Mouse (Mus musculus): ENCODE data around the gene Klhl26. TPM values are rescaled to one million over a fixed set of nuclear protein-coding genes. Genes with fewer than 3 reads are reported as not detected.
A peak's percentile ranks its signal among the peaks of the same experiment; 100 is the strongest.

The Klhl26 gene
- polyA plus RNA-seq, 1 experiment from 2014 or later: 9.3 TPM

DNA sequence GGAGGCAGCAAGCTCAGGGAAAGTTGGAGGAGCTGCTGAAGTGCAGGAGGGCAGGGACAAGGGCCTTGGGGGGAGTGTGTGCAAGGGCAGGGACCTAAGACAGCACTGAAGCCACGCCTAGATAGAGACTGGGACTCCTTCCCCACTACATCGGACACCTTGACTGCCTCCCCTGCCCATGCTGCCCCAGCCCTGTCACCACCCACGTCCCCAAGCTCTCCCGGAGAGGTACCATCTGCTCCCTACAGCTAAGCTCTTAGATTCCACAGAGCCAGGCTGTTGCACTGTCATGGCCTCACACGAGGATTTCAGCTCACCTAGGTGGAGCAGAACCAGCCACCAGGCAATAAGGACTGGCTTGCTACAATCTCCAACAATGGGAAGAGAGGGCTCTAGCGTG is 59.8 kb downstream of the Klhl26 start:
- H3K4me3 ChIP-seq (ENCODE audit: low read depth, low read length): no peak overlapping the region
- H3K27me3 ChIP-seq (replicated peaks; ENCODE audit: control insufficient read depth, insufficient read depth, low read length): no peaks in the 10 kb centered on the region
- H3K27ac ChIP-seq (ENCODE audit: low read depth, low read length): no peak overlapping the region
- no peak for ATAC-seq
- H3K9ac ChIP-seq (ENCODE audit: low read depth, low read length): no peak overlapping the region
- H3K4me1 ChIP-seq (replicated peaks; ENCODE audit: control insufficient read depth, insufficient read depth, low read length): no peaks in the 10 kb centered on the region
- H3K36me3 ChIP-seq (ENCODE audit: control insufficient read depth, insufficient read depth): no peaks in the 10 kb centered on the region; the same call in 1 of the 2 replicates
- no peak overlapping the region for H3K4me2 ChIP-seq (replicated peaks; ENCODE audit: low read depth)
- no peaks in the 10 kb centered on the region for H3K9me3 ChIP-seq (ENCODE audit: control insufficient read depth)
- TF ChIP-seq CTCF (IDR thresholded peaks at IDR 0.05; ENCODE audit: low read depth): no peak
- WGBS: 43% methylated on average over 6 of the region's 6 CpGs

DNA sequence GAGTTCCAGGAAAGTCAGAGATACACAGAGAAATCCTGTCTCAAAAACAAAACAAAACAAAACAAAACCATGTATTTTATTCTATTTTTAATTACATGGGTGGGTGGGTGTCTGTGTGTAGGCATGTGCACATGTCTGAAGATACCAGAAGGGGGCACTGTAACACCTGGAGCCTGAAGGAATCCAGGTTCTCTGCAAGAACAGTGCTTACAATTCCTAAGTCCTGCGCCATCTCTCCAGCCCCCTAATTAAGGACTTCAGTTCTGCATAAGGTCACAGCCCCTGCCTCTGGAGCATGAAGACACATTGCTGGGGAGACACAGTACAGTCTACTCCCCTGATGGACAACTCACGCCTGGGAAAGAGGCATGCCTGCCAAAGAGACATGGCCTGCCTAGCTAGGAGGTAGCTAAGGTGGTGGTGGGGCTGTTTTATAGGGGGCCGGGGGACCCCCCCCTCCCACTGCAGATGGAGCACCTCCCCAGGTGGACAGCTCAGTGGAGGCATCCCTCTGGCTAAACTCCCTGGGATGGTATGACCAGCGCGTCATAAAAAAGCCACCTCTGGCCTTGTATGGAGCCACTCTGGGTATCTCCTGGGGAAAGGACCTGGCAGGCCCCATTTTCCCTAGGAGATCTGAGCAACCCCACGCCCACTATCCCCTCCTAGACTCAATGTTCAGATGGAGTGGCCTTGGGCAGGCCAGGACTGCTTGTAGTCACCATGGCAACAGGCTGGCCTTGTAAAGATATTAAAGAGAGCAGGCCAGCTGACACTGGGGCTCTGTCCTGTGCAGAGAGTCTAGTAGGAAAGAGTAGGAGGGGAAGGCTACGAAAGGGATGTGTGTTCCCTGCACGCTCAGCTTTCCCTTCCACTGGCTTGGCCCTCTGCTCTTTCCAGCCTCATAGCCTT is 61.0 kb downstream of the Klhl26 start:
- 76% methylated on average over 8 of the region's 8 CpGs for WGBS
- peak; percentile 78 for TF ChIP-seq CTCF (IDR thresholded peaks at IDR 0.05; ENCODE audit: low read depth)
- peaks cover 1% of the 10 kb centered on the region; the same call in 1 of the 2 replicates for H3K36me3 ChIP-seq (ENCODE audit: control insufficient read depth, insufficient read depth)
- no peaks in the 10 kb centered on the region for H3K27me3 ChIP-seq (replicated peaks; ENCODE audit: control insufficient read depth, insufficient read depth, low read length)
- H3K9me3 ChIP-seq (ENCODE audit: control insufficient read depth): no peaks in the 10 kb centered on the region
- ATAC-seq: no peak
- no peaks in the 10 kb centered on the region for H3K4me1 ChIP-seq (replicated peaks; ENCODE audit: control insufficient read depth, insufficient read depth, low read length)
- H3K4me2 ChIP-seq (replicated peaks; ENCODE audit: low read depth): no peak overlapping the region
- H3K9ac ChIP-seq (ENCODE audit: low read depth, low read length): no peak overlapping the region
- no peak overlapping the region for H3K4me3 ChIP-seq (ENCODE audit: low read depth, low read length)
- H3K27ac ChIP-seq (ENCODE audit: low read depth, low read length): no peak overlapping the region

DNA sequence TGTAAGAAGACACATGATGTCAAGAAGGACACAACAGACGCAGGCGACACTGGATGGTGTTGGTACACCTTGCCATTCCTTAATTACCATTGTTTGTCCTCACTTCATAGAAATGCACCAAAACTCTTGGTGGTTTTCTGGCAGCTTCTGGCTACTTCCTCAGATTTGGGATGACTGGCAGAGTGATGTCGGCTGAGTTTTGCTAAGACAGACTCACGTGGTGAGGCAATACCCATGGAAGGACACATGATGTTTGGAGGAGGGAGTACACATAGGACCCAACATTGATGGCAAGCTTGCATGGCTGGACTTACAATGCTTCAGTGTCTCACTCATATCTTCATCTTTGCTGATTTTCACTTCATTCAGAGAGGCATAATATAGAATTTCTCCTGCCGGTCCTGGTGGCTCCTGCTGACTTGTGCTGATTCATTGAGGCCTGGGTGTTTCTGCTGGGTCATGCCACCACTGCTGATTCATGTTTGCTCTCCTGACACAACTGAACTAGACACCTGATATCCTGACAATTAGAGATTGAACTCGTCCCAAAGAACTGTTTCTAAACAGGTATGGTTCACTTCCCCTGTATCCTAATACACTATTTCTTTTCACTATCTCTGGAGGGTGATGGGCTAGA is 62.3 kb downstream of the Klhl26 start:
- H3K9ac ChIP-seq (ENCODE audit: low read depth, low read length): no peak overlapping the region
- H3K9me3 ChIP-seq (ENCODE audit: control insufficient read depth): no peaks in the 10 kb centered on the region
- H3K27me3 ChIP-seq (replicated peaks; ENCODE audit: control insufficient read depth, insufficient read depth, low read length): no peaks in the 10 kb centered on the region
- ATAC-seq: no peak
- 85% methylated on average over 6 of the region's 6 CpGs for WGBS
- H3K4me3 ChIP-seq (ENCODE audit: low read depth, low read length): no peak overlapping the region
- TF ChIP-seq CTCF (IDR thresholded peaks at IDR 0.05; ENCODE audit: low read depth): no peak
- H3K36me3 ChIP-seq (ENCODE audit: control insufficient read depth, insufficient read depth): peaks cover 6% of the 10 kb centered on the region; the same call in 1 of the 2 replicates
- no peaks in the 10 kb centered on the region for H3K4me1 ChIP-seq (replicated peaks; ENCODE audit: control insufficient read depth, insufficient read depth, low read length)
- H3K27ac ChIP-seq (ENCODE audit: low read depth, low read length): no peak overlapping the region
- no peak overlapping the region for H3K4me2 ChIP-seq (replicated peaks; ENCODE audit: low read depth)

- peaks cover 21% of the 10 kb centered on the region for H3K4me1 ChIP-seq (replicated peaks; ENCODE audit: control insufficient read depth, insufficient read depth, low read length)
- H3K9me3 ChIP-seq (ENCODE audit: control insufficient read depth): no peaks in the 10 kb centered on the region
- no peak for ATAC-seq
- no peak overlapping the region for H3K27ac ChIP-seq (ENCODE audit: low read depth, low read length)
- peaks cover 6% of the 10 kb centered on the region; the same call in 1 of the 2 replicates for H3K36me3 ChIP-seq (ENCODE audit: control insufficient read depth, insufficient read depth)
- H3K4me3 ChIP-seq (ENCODE audit: low read depth, low read length): no peak overlapping the region
- no peaks in the 10 kb centered on the region for H3K27me3 ChIP-seq (replicated peaks; ENCODE audit: control insufficient read depth, insufficient read depth, low read length)
- no peak overlapping the region for H3K9ac ChIP-seq (ENCODE audit: low read depth, low read length)
- WGBS: 85% methylated on average over 5 of the region's 5 CpGs
- no peak for TF ChIP-seq CTCF (IDR thresholded peaks at IDR 0.05; ENCODE audit: low read depth)
- H3K4me2 ChIP-seq (replicated peaks; ENCODE audit: low read depth): no peak overlapping the region
These were observed 66.5 kb downstream of the Klhl26 start for GRCm38 (mm10) chr8:70410281-70410680.

GRCm38 (mm10) chr8:70409455-70409871 is 67.3 kb downstream of the Klhl26 start:
- H3K36me3 ChIP-seq (ENCODE audit: control insufficient read depth, insufficient read depth): peaks cover 6% of the 10 kb centered on the region; the same call in 1 of the 2 replicates
- H3K9me3 ChIP-seq (ENCODE audit: control insufficient read depth): no peaks in the 10 kb centered on the region
- no peak overlapping the region for H3K9ac ChIP-seq (ENCODE audit: low read depth, low read length)
- peak overlapping the region; percentile 45; the same call in 1 of the 2 replicates for H3K4me2 ChIP-seq (replicated peaks; ENCODE audit: low read depth)
- ATAC-seq: no peak
- WGBS: 14% methylated on average over 9 of the region's 9 CpGs
- H3K4me3 ChIP-seq (ENCODE audit: low read depth, low read length): no peak overlapping the region
- peak overlapping the region; percentile 73 for H3K27ac ChIP-seq (ENCODE audit: low read depth, low read length)
- H3K4me1 ChIP-seq (replicated peaks; ENCODE audit: control insufficient read depth, insufficient read depth, low read length): peaks cover 28% of the 10 kb centered on the region
- no peak for TF ChIP-seq CTCF (IDR thresholded peaks at IDR 0.05; ENCODE audit: low read depth)
- no peaks in the 10 kb centered on the region for H3K27me3 ChIP-seq (replicated peaks; ENCODE audit: control insufficient read depth, insufficient read depth, low read length)

DNA sequence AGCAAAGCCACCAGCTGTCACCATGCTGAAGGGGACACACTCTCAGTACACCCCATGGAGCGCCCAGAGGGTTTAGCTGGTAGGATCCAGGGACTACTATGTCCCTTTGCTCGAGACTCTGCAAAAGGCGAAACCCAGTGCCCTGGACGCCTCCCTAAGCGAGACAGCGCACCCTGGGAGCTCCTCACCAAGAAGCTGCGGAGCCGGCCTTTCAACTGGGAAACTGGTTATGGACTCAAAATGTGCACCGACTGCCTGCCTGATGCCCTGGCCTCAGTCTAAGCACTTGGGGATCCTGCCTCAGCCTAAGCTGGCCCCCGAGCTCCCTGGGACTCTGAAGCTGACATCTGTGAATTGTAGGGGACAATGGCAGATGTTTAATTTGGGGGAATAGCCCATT is 67.7 kb downstream of the Klhl26 start:
- no peaks in the 10 kb centered on the region for H3K27me3 ChIP-seq (replicated peaks; ENCODE audit: control insufficient read depth, insufficient read depth, low read length)
- H3K36me3 ChIP-seq (ENCODE audit: control insufficient read depth, insufficient read depth): peaks cover 6% of the 10 kb centered on the region; the same call in 1 of the 2 replicates
- no peak for TF ChIP-seq CTCF (IDR thresholded peaks at IDR 0.05; ENCODE audit: low read depth)
- H3K4me2 ChIP-seq (replicated peaks; ENCODE audit: low read depth): peak overlapping the region; percentile 45
- H3K27ac ChIP-seq (ENCODE audit: low read depth, low read length): peak overlapping the region; percentile 73
- no peak overlapping the region for H3K4me3 ChIP-seq (ENCODE audit: low read depth, low read length)
- no peak for ATAC-seq
- peaks cover 29% of the 10 kb centered on the region for H3K4me1 ChIP-seq (replicated peaks; ENCODE audit: control insufficient read depth, insufficient read depth, low read length)
- 41% methylated on average over 10 of the region's 10 CpGs for WGBS
- 0 out of 2 replicates have a peak overlapping the region, but pooled peaks have one; percentile 40 for H3K9ac ChIP-seq (ENCODE audit: low read depth, low read length)
- no peaks in the 10 kb centered on the region for H3K9me3 ChIP-seq (ENCODE audit: control insufficient read depth)
